Mouse (Mus musculus) embryonic fibroblast, embryonic 13.5 days (primary cell): ENCODE measurements at regions not wholly inside any gene's neighbourhood (a gene's known extent, or its start where the extent isn't known, plus 50 kb on each side); places are given as distances from the start of the nearest gene placed in this dataset.

Source experiments
- H3K27ac ChIP-seq: 2 replicates; pipeline ENCODE4 v1.5.1; 2012; ENCODE audit warnings: low read length, control low read depth, inconsistent platforms; ENCODE audit not compliant: insufficient read depth
- H3K4me1 ChIP-seq: 2 replicates; pipeline ENCODE4 v1.6.1; 2011; ENCODE audit warnings: low read length; ENCODE audit not compliant: control insufficient read depth, insufficient read depth
- H3K4me3 ChIP-seq: 2 replicates; pipeline ENCODE4 v1.5.1; 2011; ENCODE audit warnings: mild to moderate bottlenecking, control low read depth, low read length; ENCODE audit not compliant: insufficient read depth
- CTCF ChIP-seq: IDR thresholded peaks from 2 replicates; pipeline ENCODE4 v1.5.1; 2011; ENCODE audit warnings: mild to moderate bottlenecking, control low read depth, low read length, moderate library complexity, borderline replicate concordance; ENCODE audit not compliant: insufficient read depth
- POLR2A ChIP-seq: IDR thresholded peaks from 2 replicates; pipeline ENCODE4 v1.6.1; 2011; ENCODE audit warnings: low read depth, mild to moderate bottlenecking, control low read depth, low read length, moderate library complexity

- TF ChIP-seq CTCF (no peak), POLR2A (no peak)
- Histone ChIP-seq H3K4me1 (peaks cover 8% of the 10 kb centered on the region; the same call in 1 of the 2 replicates), H3K4me3 (no peak overlapping the region), H3K27ac (no peak overlapping the region)
Measured at GRCm38 (mm10) chr10:37275857-37276256, 137.1 kb upstream of the Marcks start.

DNA sequence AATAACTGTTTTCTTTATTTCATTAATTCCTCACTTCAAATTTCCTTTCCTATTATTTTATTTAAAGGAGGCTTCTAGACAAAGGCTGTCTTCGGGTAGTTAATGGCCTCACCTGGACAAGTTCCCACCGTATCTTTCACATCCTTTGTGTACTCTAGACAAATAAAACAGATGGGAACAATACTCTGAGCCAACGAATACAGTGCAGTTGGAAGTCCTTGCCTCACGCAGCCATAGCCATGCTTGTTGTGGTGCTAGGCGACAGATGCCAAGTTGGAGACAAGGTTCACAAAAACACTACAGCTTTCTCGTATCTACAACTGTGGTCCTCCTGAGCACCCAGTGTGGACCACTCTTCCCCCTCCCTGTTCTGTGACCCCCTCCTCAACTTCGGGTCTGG is 136.6 kb upstream of the Marcks start:
- Histone ChIP-seq H3K4me1 (peaks cover 7% of the 10 kb centered on the region; the same call in 1 of the 2 replicates), H3K4me3 (no peak overlapping the region), H3K27ac (no peak overlapping the region)
- TF ChIP-seq CTCF, result no peak
- TF ChIP-seq POLR2A, result no peak

- H3K4me3 ChIP-seq, result no peak overlapping the region
- H3K4me1 ChIP-seq, result no peaks in the 10 kb centered on the region
- TF ChIP-seq POLR2A (no peak), CTCF (no peak)
- no peak overlapping the region for H3K27ac ChIP-seq
Measured at GRCm38 (mm10) chr10:37271967-37272366, 133.2 kb upstream of the Marcks start.

DNA sequence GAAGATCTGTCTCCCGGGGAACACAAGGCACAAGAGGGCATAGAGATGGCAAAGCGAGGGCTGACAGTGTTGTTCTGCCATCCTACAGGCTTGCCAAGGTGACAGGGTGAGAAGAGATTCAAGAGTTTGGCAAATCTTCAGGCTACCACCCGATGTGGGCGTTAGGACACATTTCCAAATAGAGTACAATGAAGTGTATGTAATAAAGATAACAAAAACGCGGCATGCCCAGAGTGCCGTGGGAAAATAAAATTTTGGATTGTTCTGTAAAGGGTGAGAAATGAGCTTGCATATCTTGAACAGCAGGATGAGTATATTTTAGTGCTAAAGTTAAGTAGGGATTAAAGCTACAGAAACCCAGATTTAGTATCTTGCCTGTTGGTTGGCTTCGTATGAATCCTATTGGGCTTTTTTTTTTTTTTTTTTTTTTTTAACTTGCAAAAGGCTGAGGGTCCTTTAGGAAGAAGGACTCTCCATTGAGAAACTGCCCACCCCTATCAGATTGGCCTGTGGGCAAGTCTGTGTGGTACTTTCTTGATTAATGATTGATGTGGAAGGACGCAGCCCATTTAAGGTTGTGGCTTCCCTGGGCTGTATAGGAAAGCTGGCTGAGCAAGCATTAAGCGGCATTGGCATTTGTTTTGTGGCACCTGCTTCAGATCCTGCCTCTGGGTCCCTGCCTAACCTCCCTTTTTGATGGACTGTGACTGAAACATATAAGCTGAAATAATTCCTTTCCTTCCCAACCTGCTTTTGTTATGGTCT is 131.7 kb upstream of the Marcks start:
- Histone ChIP-seq H3K4me3 (no peak overlapping the region), H3K4me1 (no peaks in the 10 kb centered on the region), H3K27ac (no peak overlapping the region)
- TF ChIP-seq POLR2A (no peak), CTCF (no peak)

DNA sequence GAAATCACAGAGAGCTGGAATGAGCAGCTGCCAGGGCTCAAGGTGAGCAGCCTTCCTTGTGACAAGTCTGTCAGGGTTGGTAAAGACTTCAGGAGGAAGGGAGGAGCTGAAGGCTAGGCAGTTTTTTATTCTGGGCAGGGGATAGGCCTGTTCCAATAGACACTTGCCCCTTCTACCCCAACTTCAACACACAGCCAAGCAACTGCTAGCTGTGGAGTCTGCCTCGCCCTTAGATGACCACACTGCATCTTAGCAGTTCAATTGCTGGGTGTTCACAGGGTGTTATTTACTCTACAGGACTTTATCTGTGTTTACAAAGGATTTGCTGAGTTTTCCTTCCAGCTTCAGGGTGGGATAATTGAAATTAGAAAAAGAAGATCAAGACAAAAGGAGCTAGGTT is 128.2 kb upstream of the Marcks start:
- TF ChIP-seq CTCF (no peak), POLR2A (no peak)
- Histone ChIP-seq H3K4me1 (no peaks in the 10 kb centered on the region), H3K4me3 (no peak overlapping the region), H3K27ac (no peak overlapping the region)

- TF ChIP-seq POLR2A (no peak), CTCF (no peak)
- Histone ChIP-seq H3K4me1 (no peaks in the 10 kb centered on the region), H3K27ac (no peak overlapping the region), H3K4me3 (no peak overlapping the region)
Measured at GRCm38 (mm10) chr10:37260791-37261488, 122.2 kb upstream of the Marcks start.

DNA sequence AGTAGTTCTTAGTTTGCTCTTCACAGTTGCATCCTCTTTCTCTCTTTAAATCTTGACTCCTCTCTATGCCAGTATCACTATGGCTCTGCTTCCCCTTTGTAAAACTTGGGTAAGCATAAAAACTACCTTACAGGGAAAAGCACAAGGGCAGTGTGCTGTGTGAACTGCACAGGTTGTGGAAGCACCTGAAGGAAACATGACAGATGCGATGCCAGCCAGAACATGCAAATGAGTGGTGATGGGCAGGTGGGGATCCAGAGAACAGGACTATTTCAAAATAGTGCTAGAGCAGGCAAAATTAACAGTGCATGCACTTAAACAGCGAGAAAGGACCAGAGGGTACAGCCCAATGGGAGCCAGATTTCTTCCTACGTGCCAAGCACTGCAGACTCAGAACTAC is 120.5 kb upstream of the Marcks start:
- no peak overlapping the region for H3K4me3 ChIP-seq
- H3K27ac ChIP-seq, result no peak overlapping the region
- no peak for TF ChIP-seq POLR2A
- no peak for TF ChIP-seq CTCF
- H3K4me1 ChIP-seq, result no peaks in the 10 kb centered on the region

DNA sequence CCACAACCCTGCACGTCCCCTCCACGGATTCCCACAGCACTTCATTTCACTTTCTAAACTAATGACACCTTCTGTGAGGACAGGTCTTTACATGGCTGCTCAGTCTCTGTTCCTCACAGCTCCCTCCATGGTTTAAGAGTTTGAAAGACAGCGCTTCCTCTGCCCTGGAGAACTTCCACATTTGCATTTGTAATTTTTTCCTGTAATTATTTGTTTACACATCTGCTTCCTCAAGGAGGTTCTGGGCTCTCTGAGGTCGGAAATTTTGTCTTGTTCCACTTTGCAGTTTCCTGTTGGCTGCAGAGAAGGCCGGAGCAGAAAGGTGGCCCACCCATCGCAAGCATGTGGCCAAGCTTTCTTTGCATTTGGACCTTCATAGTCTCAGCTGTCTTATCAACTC is 118.8 kb upstream of the Marcks start:
- Histone ChIP-seq H3K4me1 (no peaks in the 10 kb centered on the region), H3K4me3 (no peak overlapping the region), H3K27ac (no peak overlapping the region)
- TF ChIP-seq CTCF, result no peak
- TF ChIP-seq POLR2A, result no peak

DNA sequence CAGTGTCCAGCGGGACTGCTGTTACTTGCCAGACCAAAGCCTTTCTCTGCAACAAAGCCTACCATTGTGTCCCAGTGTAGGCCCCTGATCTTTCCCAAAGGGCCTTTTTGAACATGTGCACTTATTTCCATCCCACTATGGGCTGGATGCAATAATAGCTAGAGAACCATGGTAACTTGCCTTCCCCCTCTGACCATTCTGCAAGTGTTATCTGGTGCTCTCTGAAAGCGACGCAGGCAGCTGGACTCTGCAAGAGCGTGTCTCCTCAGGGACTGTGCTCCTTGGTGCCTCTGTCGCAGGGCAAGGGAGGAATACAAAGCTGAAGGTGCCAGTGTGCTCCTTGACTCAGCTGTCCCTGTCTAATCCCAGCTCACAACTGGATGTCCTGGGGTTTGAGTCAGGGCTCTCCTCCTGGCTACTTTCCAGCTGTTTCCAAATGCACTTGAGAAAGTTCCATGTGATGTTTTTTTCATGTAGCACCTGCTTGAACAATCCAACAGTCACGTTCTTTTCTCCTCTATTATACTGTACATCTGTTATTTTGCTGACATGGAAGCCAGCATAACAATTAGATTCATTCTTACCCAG is 112.3 kb upstream of the Marcks start:
- Histone ChIP-seq H3K27ac (no peak overlapping the region), H3K4me3 (no peak overlapping the region), H3K4me1 (no peaks in the 10 kb centered on the region)
- TF ChIP-seq CTCF (no peak), POLR2A (no peak)

- Histone ChIP-seq H3K4me1 (no peaks in the 10 kb centered on the region), H3K27ac (peak overlapping the region; percentile 50; the same call in 1 of the 2 replicates), H3K4me3 (no peak overlapping the region)
- TF ChIP-seq POLR2A, result no peak
- TF ChIP-seq CTCF, result no peak
Measured at GRCm38 (mm10) chr10:37250157-37250556, 111.4 kb upstream of the Marcks start.
